Mouse (Mus musculus) cerebellum, postnatal 4 days (tissue): ENCODE data around the gene Kri1.
A peak's percentile ranks its signal among the peaks of the same experiment; 100 is the strongest.
"Not testable (repeated sequence)": the region's sequence is repeated elsewhere in the genome, so short reads cannot be mapped to it uniquely, and the experiment has no call there.

Source experiments
- DNase-seq, 2 experiments: peaks; one replicate each; pipeline ENCODE4 v3.0.0; 2022; ENCODE audit warnings: low spot score in 2 of 2, mixed read lengths in 1 of 2

Kri1 gene

GRCm38 (mm10) chr9:21243826-21244427 lies 43.8 kb downstream of the Kri1 start:
- peak in 1 of 2 experiments; percentile 25 for DNase-seq

- DNase-seq: peak; percentile 67 to 85
These were observed 46.4 kb downstream of the Kri1 start for GRCm38 (mm10) chr9:21241343-21241742.

- DNase-seq: no peak
These were observed 48.3 kb downstream of the Kri1 start for GRCm38 (mm10) chr9:21239465-21239848.

GRCm38 (mm10) chr9:21238733-21239464 lies 48.9 kb downstream of the Kri1 start, which contains the start of gene Keap1:
Gene Keap1, minus strand, starts transcription at chr9:21239361.
- peak; percentile 56 to 76 for DNase-seq

- no peak for DNase-seq
These were observed 49.6 kb downstream of the Kri1 start for GRCm38 (mm10) chr9:21238004-21238732.

GRCm38 (mm10) chr9:21237368-21238003 lies 50.3 kb downstream of the Kri1 start:
- peak in 1 of 2 experiments; percentile 39 for DNase-seq

- DNase-seq: no peak
These were observed 50.8 kb downstream of the Kri1 start for GRCm38 (mm10) chr9:21236991-21237367.

- DNase-seq: no peak
These were observed 52.4 kb downstream of the Kri1 start for GRCm38 (mm10) chr9:21235341-21235740.

GRCm38 (mm10) chr9:21233805-21234204 lies 54.0 kb downstream of the Kri1 start:
- DNase-seq: no peak

- DNase-seq: no peak
These were observed 54.4 kb downstream of the Kri1 start for GRCm38 (mm10) chr9:21233366-21233765.

- no peak for DNase-seq
These were observed 54.9 kb downstream of the Kri1 start for GRCm38 (mm10) chr9:21232867-21233266.

GRCm38 (mm10) chr9:21231551-21231950 lies 56.2 kb downstream of the Kri1 start:
- DNase-seq: no peak

- no peak for DNase-seq
These were observed 60.4 kb downstream of the Kri1 start for GRCm38 (mm10) chr9:21227342-21227741.

GRCm38 (mm10) chr9:21225415-21225758 lies 62.4 kb downstream of the Kri1 start:
- DNase-seq: no peak

- DNase-seq: no peak
These were observed 63.0 kb downstream of the Kri1 start for GRCm38 (mm10) chr9:21224576-21225414.

- DNase-seq: no peak
These were observed 63.9 kb downstream of the Kri1 start for GRCm38 (mm10) chr9:21223906-21224305.

GRCm38 (mm10) chr9:21223490-21223889 lies 64.3 kb downstream of the Kri1 start:
- not testable (repeated sequence) for DNase-seq
